Mouse (Mus musculus): ENCODE data around the gene Gm12216.

DNA sequence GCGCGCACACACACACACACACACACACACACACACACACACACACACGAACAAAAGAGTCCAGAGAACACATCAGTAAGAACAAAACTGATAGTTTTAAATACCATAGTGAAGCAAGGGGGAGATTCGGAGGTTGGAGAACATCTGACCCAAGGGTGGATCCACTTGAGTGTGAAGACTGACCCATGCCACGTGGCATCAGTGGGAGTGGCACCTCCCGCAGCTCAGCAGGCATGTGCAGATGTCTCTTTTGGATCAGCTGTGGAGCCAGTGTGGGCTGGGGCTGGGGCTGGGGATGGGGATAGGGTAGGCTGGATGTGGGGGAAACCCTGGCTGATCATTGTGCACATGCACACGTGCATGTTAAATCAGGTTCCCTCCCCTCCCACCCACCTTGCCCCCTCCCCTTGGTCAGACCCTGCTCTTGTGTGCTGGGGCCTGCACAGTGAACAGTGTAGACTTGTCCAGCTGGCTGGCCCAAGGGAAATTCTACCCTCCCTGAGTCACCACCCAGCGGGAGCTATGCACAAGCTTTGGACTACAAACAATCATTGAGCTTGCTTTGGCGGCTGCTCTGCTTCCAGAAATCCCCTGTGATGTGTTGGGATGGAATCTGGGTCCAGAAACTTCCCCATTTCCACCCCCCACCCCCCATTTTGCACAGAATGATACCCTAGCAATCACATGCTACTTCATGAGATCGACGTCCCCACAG is 37.7 kb downstream of the Gm12216 start:
- TF ChIP-seq CTCF (IDR thresholded peaks at IDR 0.05; ENCODE audit: extremely low read depth, insufficient read depth, insufficient read length, insufficient replicate concordance) (no peak), POLR2A (IDR thresholded peaks at IDR 0.05; ENCODE audit: low read depth, low read length) (no peak)

All from spleen, adult 2 months (tissue).